Mouse (Mus musculus) midbrain, embryonic 15.5 days (tissue): ENCODE data around the gene Litaf. TPM values are rescaled to one million over a fixed set of nuclear protein-coding genes. Genes with fewer than 3 reads are reported as not detected.
"Not testable (repeated sequence)": the region's sequence is repeated elsewhere in the genome, so short reads cannot be mapped to it uniquely, and the experiment has no call there.

ENCODE experiments used
- ATAC-seq: fragments of 200-750 bp; cut with Nextera tagmentation; replicated peaks from 2 replicates; pipeline ENCODE4 v1.8.0; 2017; ENCODE audit warnings: moderate TSS enrichment
- H3K27ac ChIP-seq: fragments of 300-500 bp; sonication (generic); 2 replicates; pipeline ENCODE4 v1.5.1; 2015; ENCODE audit warnings: mild to moderate bottlenecking, inconsistent platforms
- H3K27me3 ChIP-seq: fragments of 300-500 bp; sonication (generic); replicated peaks from 2 replicates; pipeline ENCODE4 v1.6.1; 2015; ENCODE audit warnings: inconsistent platforms
- H3K36me3 ChIP-seq: fragments of 300-500 bp; sonication (generic); replicated peaks from 2 replicates; pipeline ENCODE4 v1.6.1; 2015; ENCODE audit warnings: inconsistent platforms
- H3K4me1 ChIP-seq: fragments of 300-500 bp; sonication (generic); 2 replicates; pipeline ENCODE4 v1.6.1; 2015; ENCODE audit warnings: inconsistent platforms
- H3K4me2 ChIP-seq: fragments of 300-500 bp; sonication (generic); 2 replicates; pipeline ENCODE4 v1.6.1; 2015; ENCODE audit warnings: inconsistent platforms, mild to moderate bottlenecking, moderate library complexity
- H3K4me3 ChIP-seq: fragments of 300-500 bp; sonication (generic); 2 replicates; pipeline ENCODE4 v1.5.1; 2015; ENCODE audit warnings: mild to moderate bottlenecking, inconsistent platforms
- H3K9ac ChIP-seq: fragments of 300-500 bp; sonication (generic); 2 replicates; pipeline ENCODE4 v1.6.1; 2015; ENCODE audit warnings: mild to moderate bottlenecking, inconsistent platforms
- H3K9me3 ChIP-seq: fragments of 300-500 bp; sonication (generic); 2 replicates; pipeline ENCODE4 v1.6.1; 2016; ENCODE audit warnings: inconsistent platforms
- WGBS: fragments of 180-500 bp; shearing (Covaris S2); methylation state at CpG from one replicate; pipeline ENCODE4 v1.1.7; 2015; ENCODE audit warnings: mixed read lengths; 5-methylcytosine and 5-hydroxymethylcytosine counted together
- polyA plus RNA-seq: library from polyadenylated mRNA; unstranded; fragments of >200 nt; fragmentation: Nextera tagmentation; extraction: Ambion mirVana; gene quantifications from 2 replicates; pipeline ENCODE4 v1.2.1, GENCODE M21; 2015

The Litaf gene
- polyA plus RNA-seq, 1 experiment from 2014 or later, result 28.8 TPM

- WGBS, result 95% methylated on average over 9 of the region's 9 CpGs
- ATAC-seq, result no peak
- Histone ChIP-seq H3K4me2 (no peak overlapping the region), H3K36me3 (no peaks in the 10 kb centered on the region), H3K9ac (no peak overlapping the region), H3K4me1 (no peaks in the 10 kb centered on the region), H3K27me3 (no peaks in the 10 kb centered on the region), H3K27ac (no peak overlapping the region), H3K4me3 (no peak overlapping the region), H3K9me3 (no peaks in the 10 kb centered on the region)
Measured at GRCm38 (mm10) chr16:10977877-10978276, 88.1 kb downstream of the Litaf start.

- H3K9ac ChIP-seq, result no peak overlapping the region
- WGBS, result 70% methylated on average over 11 of the region's 11 CpGs
- ATAC-seq, result no peak
- no peaks in the 10 kb centered on the region for H3K36me3 ChIP-seq
- H3K4me3 ChIP-seq, result no peak overlapping the region
- H3K27me3 ChIP-seq, result no peaks in the 10 kb centered on the region
- no peak overlapping the region for H3K4me2 ChIP-seq
- no peaks in the 10 kb centered on the region for H3K4me1 ChIP-seq
- no peaks in the 10 kb centered on the region for H3K9me3 ChIP-seq
- no peak overlapping the region for H3K27ac ChIP-seq
Measured at GRCm38 (mm10) chr16:10976202-10976631, 89.7 kb downstream of the Litaf start.

- no peaks in the 10 kb centered on the region for H3K36me3 ChIP-seq
- no peak overlapping the region for H3K4me3 ChIP-seq
- ATAC-seq, result no peak
- H3K4me2 ChIP-seq, result no peak overlapping the region
- 70% methylated on average over 5 of the region's 5 CpGs for WGBS
- no peaks in the 10 kb centered on the region for H3K9me3 ChIP-seq
- H3K27ac ChIP-seq, result no peak overlapping the region
- no peaks in the 10 kb centered on the region for H3K4me1 ChIP-seq
- no peak overlapping the region for H3K9ac ChIP-seq
- H3K27me3 ChIP-seq, result no peaks in the 10 kb centered on the region
Measured at GRCm38 (mm10) chr16:10974939-10975338, 91.0 kb downstream of the Litaf start.

GRCm38 (mm10) chr16:10974037-10974446 is 91.9 kb downstream of the Litaf start:
- Histone ChIP-seq H3K9ac (no peak overlapping the region), H3K9me3 (no peaks in the 10 kb centered on the region), H3K36me3 (no peaks in the 10 kb centered on the region), H3K4me3 (no peak overlapping the region), H3K27ac (no peak overlapping the region), H3K4me2 (no peak overlapping the region), H3K27me3 (no peaks in the 10 kb centered on the region), H3K4me1 (no peaks in the 10 kb centered on the region)
- WGBS, result 35% methylated on average over 3 of the region's 3 CpGs
- 0 out of 2 replicates have a peak, but pooled peaks have one; percentile 52 for ATAC-seq

GRCm38 (mm10) chr16:10972259-10972658 is 93.7 kb downstream of the Litaf start:
- H3K27ac ChIP-seq, result no peak overlapping the region
- 90% methylated on average over 6 of the region's 6 CpGs for WGBS
- no peaks in the 10 kb centered on the region for H3K9me3 ChIP-seq
- no peaks in the 10 kb centered on the region for H3K4me1 ChIP-seq
- no peaks in the 10 kb centered on the region for H3K27me3 ChIP-seq
- H3K4me3 ChIP-seq, result no peak overlapping the region
- no peak overlapping the region for H3K4me2 ChIP-seq
- no peaks in the 10 kb centered on the region for H3K36me3 ChIP-seq
- no peak overlapping the region for H3K9ac ChIP-seq
- ATAC-seq, result no peak

GRCm38 (mm10) chr16:10969944-10970343 is 96.0 kb downstream of the Litaf start:
- H3K4me1 ChIP-seq, H3K4me2 ChIP-seq, H3K9me3 ChIP-seq, H3K27ac ChIP-seq, H3K36me3 ChIP-seq, H3K9ac ChIP-seq, H3K27me3 ChIP-seq, H3K4me3 ChIP-seq, ATAC-seq: not testable (repeated sequence)
- 100% methylated on average over 1 of the region's 1 CpGs for WGBS

- WGBS, result 79% methylated on average over 5 of the region's 5 CpGs
- Histone ChIP-seq H3K27ac (no peak overlapping the region), H3K36me3 (no peaks in the 10 kb centered on the region), H3K9me3 (no peaks in the 10 kb centered on the region), H3K9ac (no peak overlapping the region), H3K27me3 (no peaks in the 10 kb centered on the region), H3K4me2 (no peak overlapping the region), H3K4me3 (no peak overlapping the region), H3K4me1 (no peaks in the 10 kb centered on the region)
- ATAC-seq, result no peak
Measured at GRCm38 (mm10) chr16:10969342-10969741, 96.6 kb downstream of the Litaf start.

GRCm38 (mm10) chr16:10968299-10968698 is 97.7 kb downstream of the Litaf start:
- 0 out of 2 replicates have a peak, but pooled peaks have one; percentile 20 for ATAC-seq
- H3K27me3 ChIP-seq, result no peaks in the 10 kb centered on the region
- H3K36me3 ChIP-seq, result no peaks in the 10 kb centered on the region
- no peak overlapping the region for H3K27ac ChIP-seq
- no peak overlapping the region for H3K4me3 ChIP-seq
- WGBS, result 82% methylated on average over 4 of the region's 4 CpGs
- no peaks in the 10 kb centered on the region for H3K9me3 ChIP-seq
- no peak overlapping the region for H3K4me2 ChIP-seq
- no peak overlapping the region for H3K9ac ChIP-seq
- H3K4me1 ChIP-seq, result no peaks in the 10 kb centered on the region

GRCm38 (mm10) chr16:10967756-10968155 is 98.2 kb downstream of the Litaf start:
- ATAC-seq, result no peak
- WGBS, result 87% methylated on average over 7 of the region's 7 CpGs
- H3K27ac ChIP-seq, result no peak overlapping the region
- no peak overlapping the region for H3K4me2 ChIP-seq
- H3K36me3 ChIP-seq, result no peaks in the 10 kb centered on the region
- no peak overlapping the region for H3K9ac ChIP-seq
- no peaks in the 10 kb centered on the region for H3K27me3 ChIP-seq
- no peak overlapping the region for H3K4me3 ChIP-seq
- H3K9me3 ChIP-seq, result no peaks in the 10 kb centered on the region
- H3K4me1 ChIP-seq, result no peaks in the 10 kb centered on the region

- ATAC-seq, result no peak
- Histone ChIP-seq H3K27me3 (no peaks in the 10 kb centered on the region), H3K4me2 (no peak overlapping the region), H3K36me3 (no peaks in the 10 kb centered on the region), H3K4me1 (no peaks in the 10 kb centered on the region), H3K9ac (no peak overlapping the region), H3K4me3 (no peak overlapping the region), H3K27ac (no peak overlapping the region), H3K9me3 (no peaks in the 10 kb centered on the region)
- WGBS, result 77% methylated on average over 6 of the region's 6 CpGs
Measured at GRCm38 (mm10) chr16:10967013-10967412, 98.9 kb downstream of the Litaf start.

GRCm38 (mm10) chr16:10965034-10965433 is 100.9 kb downstream of the Litaf start:
- Histone ChIP-seq H3K27ac (no peak overlapping the region), H3K9ac (no peak overlapping the region), H3K9me3 (no peaks in the 10 kb centered on the region), H3K4me2 (no peak overlapping the region), H3K36me3 (no peaks in the 10 kb centered on the region), H3K27me3 (no peaks in the 10 kb centered on the region), H3K4me3 (no peak overlapping the region), H3K4me1 (no peaks in the 10 kb centered on the region)
- ATAC-seq, result no peak
- 91% methylated on average over 2 of the region's 2 CpGs for WGBS

- Histone ChIP-seq H3K4me3 (no peak overlapping the region), H3K4me1 (peaks cover 9% of the 10 kb centered on the region; the same call in 1 of the 2 replicates), H3K27ac (no peak overlapping the region), H3K36me3 (no peaks in the 10 kb centered on the region), H3K4me2 (no peak overlapping the region), H3K9me3 (no peaks in the 10 kb centered on the region), H3K27me3 (no peaks in the 10 kb centered on the region), H3K9ac (no peak overlapping the region)
- no peak for ATAC-seq
- WGBS, result 96% methylated on average over 10 of the region's 10 CpGs
Measured at GRCm38 (mm10) chr16:10960916-10961315, 105.0 kb downstream of the Litaf start.

GRCm38 (mm10) chr16:10958763-10959440 is 107.1 kb downstream of the Litaf start:
- 24% methylated on average over 7 of the region's 7 CpGs for WGBS
- peaks cover 9% of the 10 kb centered on the region; the same call in 1 of the 2 replicates for H3K4me1 ChIP-seq
- H3K27me3 ChIP-seq, result no peaks in the 10 kb centered on the region
- H3K9me3 ChIP-seq, result no peaks in the 10 kb centered on the region
- H3K4me2 ChIP-seq, result no peak overlapping the region
- H3K9ac ChIP-seq, result no peak overlapping the region
- no peak overlapping the region for H3K4me3 ChIP-seq
- H3K36me3 ChIP-seq, result no peaks in the 10 kb centered on the region
- peak; percentile 62; the same call in 1 of the 2 replicates for ATAC-seq
- H3K27ac ChIP-seq, result 0 out of 2 replicates have a peak overlapping the region, but pooled peaks have one; percentile 28
